Mouse (Mus musculus): ENCODE measurements around the gene Pafah1b2. TPM values are rescaled to one million over a fixed set of nuclear protein-coding genes. Genes with fewer than 3 reads are reported as not detected.
A peak's percentile ranks its signal among the peaks of the same experiment; 100 is the strongest.

Gene Pafah1b2
- polyA plus RNA-seq, 1 experiment from 2014 or later, result 82.8 TPM

- Histone ChIP-seq H3K9me3 (ENCODE audit: low read length) (no peaks in the 10 kb centered on the region), H3K27me3 (replicated peaks; ENCODE audit: insufficient read depth, low read length) (no peaks in the 10 kb centered on the region), H3K27ac (ENCODE audit: low read length) (no peak overlapping the region), H3K4me2 (replicated peaks; ENCODE audit: low read depth, low read length) (no peak overlapping the region), H3K36me3 (ENCODE audit: insufficient read depth, low read length) (peaks cover 59% of the 10 kb centered on the region), H3K4me3 (ENCODE audit: low read depth, low read length) (no peak overlapping the region), H3K9ac (replicated peaks; ENCODE audit: low read depth) (no peak overlapping the region), H3K4me1 (ENCODE audit: insufficient read depth, low read depth, low read length) (no peaks in the 10 kb centered on the region)
- TF ChIP-seq EP300 (IDR thresholded peaks at IDR 0.05) (no peak), CTCF (IDR thresholded peaks at IDR 0.05) (no peak)
- WGBS, result 79% methylated on average over 13 of the region's 13 CpGs
- DNase-seq (ENCODE audit: low spot score), result no peak
- ATAC-seq, result no peak
Observed at GRCm38 (mm10) chr9:45944506-45945400, 67.7 kb downstream of the Pafah1b2 start.

GRCm38 (mm10) chr9:45943628-45944505 is 68.6 kb downstream of the Pafah1b2 start:
- ATAC-seq (0 out of 2 replicates have a peak, but pooled peaks have one; percentile 4), DNase-seq (ENCODE audit: low spot score) (no peak)
- no peak overlapping the region for H3K9ac ChIP-seq (replicated peaks; ENCODE audit: low read depth)
- H3K4me1 ChIP-seq (ENCODE audit: insufficient read depth, low read depth, low read length), result no peaks in the 10 kb centered on the region
- no peak overlapping the region for H3K4me3 ChIP-seq (ENCODE audit: low read depth, low read length)
- no peaks in the 10 kb centered on the region for H3K9me3 ChIP-seq (ENCODE audit: low read length)
- no peaks in the 10 kb centered on the region for H3K27me3 ChIP-seq (replicated peaks; ENCODE audit: insufficient read depth, low read length)
- no peak overlapping the region for H3K4me2 ChIP-seq (replicated peaks; ENCODE audit: low read depth, low read length)
- H3K27ac ChIP-seq (ENCODE audit: low read length), result no peak overlapping the region
- WGBS, result 90% methylated on average over 8 of the region's 8 CpGs
- peaks cover 59% of the 10 kb centered on the region for H3K36me3 ChIP-seq (ENCODE audit: insufficient read depth, low read length)
- TF ChIP-seq CTCF (IDR thresholded peaks at IDR 0.05), result no peak
- no peak for TF ChIP-seq EP300 (IDR thresholded peaks at IDR 0.05)

- 95% methylated on average over 8 of the region's 8 CpGs for WGBS
- peaks cover 60% of the 10 kb centered on the region for H3K36me3 ChIP-seq (ENCODE audit: insufficient read depth, low read length)
Observed at GRCm38 (mm10) chr9:45942916-45943315, 69.6 kb downstream of the Pafah1b2 start.

GRCm38 (mm10) chr9:45942464-45942863 is 70.0 kb downstream of the Pafah1b2 start:
- Histone ChIP-seq H3K9me3 (ENCODE audit: low read length) (no peaks in the 10 kb centered on the region), H3K27ac (ENCODE audit: low read length) (no peak overlapping the region), H3K9ac (replicated peaks; ENCODE audit: low read depth) (no peak overlapping the region), H3K36me3 (ENCODE audit: insufficient read depth, low read length) (peaks cover 60% of the 10 kb centered on the region), H3K4me1 (ENCODE audit: insufficient read depth, low read depth, low read length) (no peaks in the 10 kb centered on the region), H3K4me2 (replicated peaks; ENCODE audit: low read depth, low read length) (no peak overlapping the region), H3K27me3 (replicated peaks; ENCODE audit: insufficient read depth, low read length) (no peaks in the 10 kb centered on the region), H3K4me3 (ENCODE audit: low read depth, low read length) (no peak overlapping the region)
- TF ChIP-seq CTCF (IDR thresholded peaks at IDR 0.05) (no peak), EP300 (IDR thresholded peaks at IDR 0.05) (no peak)
- WGBS, result 91% methylated on average over 16 of the region's 16 CpGs
- ATAC-seq (no peak), DNase-seq (ENCODE audit: low spot score) (no peak)

More at GRCm38 (mm10) chr9:45942916-45943315, 69.6 kb downstream of the Pafah1b2 start:
- no peak for ATAC-seq
- TF ChIP-seq EP300 (IDR thresholded peaks at IDR 0.05) (no peak), CTCF (IDR thresholded peaks at IDR 0.05) (no peak)
- no peak overlapping the region for H3K9ac ChIP-seq (replicated peaks; ENCODE audit: low read depth)
- H3K4me3 ChIP-seq (ENCODE audit: low read depth, low read length), result no peak overlapping the region
- no peaks in the 10 kb centered on the region for H3K27me3 ChIP-seq (replicated peaks; ENCODE audit: insufficient read depth, low read length)
- no peak overlapping the region for H3K27ac ChIP-seq (ENCODE audit: low read length)
- H3K4me2 ChIP-seq (replicated peaks; ENCODE audit: low read depth, low read length), result no peak overlapping the region
- H3K4me1 ChIP-seq (ENCODE audit: insufficient read depth, low read depth, low read length), result no peaks in the 10 kb centered on the region
- no peaks in the 10 kb centered on the region for H3K9me3 ChIP-seq (ENCODE audit: low read length)
- DNase-seq (ENCODE audit: low spot score), result no peak

- Histone ChIP-seq H3K9ac (replicated peaks; ENCODE audit: low read depth) (no peak overlapping the region), H3K27me3 (replicated peaks; ENCODE audit: insufficient read depth, low read length) (no peaks in the 10 kb centered on the region), H3K36me3 (ENCODE audit: insufficient read depth, low read length) (peaks cover 56% of the 10 kb centered on the region), H3K4me3 (ENCODE audit: low read depth, low read length) (no peak overlapping the region), H3K4me2 (replicated peaks; ENCODE audit: low read depth, low read length) (no peak overlapping the region), H3K9me3 (ENCODE audit: low read length) (no peaks in the 10 kb centered on the region), H3K4me1 (ENCODE audit: insufficient read depth, low read depth, low read length) (peaks cover 5% of the 10 kb centered on the region; the same call in 1 of the 2 replicates), H3K27ac (ENCODE audit: low read length) (no peak overlapping the region)
- TF ChIP-seq EP300 (IDR thresholded peaks at IDR 0.05) (no peak), CTCF (IDR thresholded peaks at IDR 0.05) (peak; percentile 42)
- DNase-seq (ENCODE audit: low spot score) (peak; percentile 49), ATAC-seq (peak; percentile 29; the same call in 1 of the 2 replicates)
- WGBS, result 68% methylated on average over 18 of the region's 18 CpGs
Observed at GRCm38 (mm10) chr9:45941329-45941888, 71.1 kb downstream of the Pafah1b2 start.

GRCm38 (mm10) chr9:45939794-45940193 is 72.7 kb downstream of the Pafah1b2 start:
- H3K4me1 ChIP-seq (ENCODE audit: insufficient read depth, low read depth, low read length), result peaks cover 7% of the 10 kb centered on the region; the same call in 1 of the 2 replicates
- peaks cover 43% of the 10 kb centered on the region for H3K36me3 ChIP-seq (ENCODE audit: insufficient read depth, low read length)
- H3K9ac ChIP-seq (replicated peaks; ENCODE audit: low read depth), result no peak overlapping the region
- DNase-seq (ENCODE audit: low spot score) (no peak), ATAC-seq (no peak)
- no peak overlapping the region for H3K4me2 ChIP-seq (replicated peaks; ENCODE audit: low read depth, low read length)
- TF ChIP-seq EP300 (IDR thresholded peaks at IDR 0.05), result no peak
- TF ChIP-seq CTCF (IDR thresholded peaks at IDR 0.05), result no peak
- 95% methylated on average over 6 of the region's 6 CpGs for WGBS
- H3K4me3 ChIP-seq (ENCODE audit: low read depth, low read length), result no peak overlapping the region
- H3K9me3 ChIP-seq (ENCODE audit: low read length), result no peaks in the 10 kb centered on the region
- H3K27ac ChIP-seq (ENCODE audit: low read length), result no peak overlapping the region
- H3K27me3 ChIP-seq (replicated peaks; ENCODE audit: insufficient read depth, low read length), result no peaks in the 10 kb centered on the region

Data from lung, postnatal 0 days (tissue).